ENCODE assay signal across 1 mouse cellular context in genomic region chrX:106030176-106030575, GRCm38 (mm10).
TF ChIP-seq lines count a peak whose summit lies in the region.

No protein-coding gene starts in this region.

TF ChIP-seq in CH12.LX, 34 proteins besides CTCF, POLR2A, EP300 and RAD21 (continued from another document):
- TF ChIP-seq MXI1 (IDR thresholded peaks at IDR 0.05; ENCODE audit: low read depth, low read length) (peak; percentile 17; the same call in 1 of the 2 replicates), CHD2 (IDR thresholded peaks at IDR 0.05; ENCODE audit: low read length) (no peak)
TF ChIP-seq in CH12.LX: peak in this region for 2.
